ENCODE assay signal across 9 mouse cellular contexts in the genomic region with DNA sequence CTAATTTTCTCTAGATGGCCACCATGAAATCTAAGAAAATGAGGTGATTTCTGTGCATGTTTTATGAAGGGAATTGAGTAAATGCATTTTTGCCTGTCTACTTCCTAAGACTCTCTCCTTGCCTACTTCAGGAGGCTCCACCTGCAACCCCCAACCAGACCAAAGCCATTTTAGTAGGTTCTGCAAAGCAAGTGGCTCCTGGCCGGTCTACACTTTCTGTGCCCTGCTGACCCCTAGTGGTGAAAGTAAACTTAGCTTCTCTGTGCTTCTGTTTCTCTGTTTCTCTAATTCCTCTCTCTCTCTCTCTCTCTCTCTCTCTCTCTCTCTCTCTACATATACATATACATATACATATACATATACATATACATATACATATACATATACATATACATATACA.
A peak's percentile ranks its signal among the peaks of the same experiment; 100 is the strongest.
DNase-seq lines count a peak whose midpoint lies in the region; ATAC-seq lines count a peak whose summit lies in the region.
"Had no signal": no experiment of that assay in that cellular context is flagged by ENCODE, and none has a peak within 500 bp of the region (broad histone marks: within the 10 kb centered on the region; RNA-seq: fewer than 3 reads in every experiment).

No protein-coding gene starts in this region.

- no peak overlapping the region for H3K27ac ChIP-seq in kidney, embryonic 15.5 days

- WGBS in kidney, embryonic 15.5 days = 11% methylated on average over 1 of the region's 1 CpGs

- peak; percentile 8 for DNase-seq in kidney, adult 11 months
- DNase-seq in NIH3T3 (ENCODE audit: low read depth) = peak; percentile 86
- DNase-seq in cerebellum, adult 9-11 months = peak; percentile 4
- DNase-seq in heart, postnatal 14 days = peak; percentile 27 to 61
- peak; percentile 51 to 65 for DNase-seq in left cerebral cortex, postnatal 10 days (ENCODE audit: extremely low spot score in 1 of 2, low spot score in 2 of 2)
- DNase-seq in retina, embryonic 14.5 days (ENCODE audit: low spot score) = peak; percentile 86
- DNase-seq in spleen, adult 12 weeks (ENCODE audit: low spot score) = no peak

- no peaks in the 10 kb centered on the region for H3K9me3 ChIP-seq in kidney, embryonic 15.5 days (replicated peaks)

- no peak overlapping the region for H3K4me3 ChIP-seq in kidney, embryonic 15.5 days (replicated peaks)
- H3K4me3 ChIP-seq: erythroblast, embryonic 14.5 days had no signal

- ATAC-seq in kidney, embryonic 15.5 days (replicated peaks; ENCODE audit: low FRiP score) = no peak

- no peak overlapping the region for H3K9ac ChIP-seq in kidney, embryonic 15.5 days

- no peak overlapping the region for H3K4me2 ChIP-seq in kidney, embryonic 15.5 days

- no peaks in the 10 kb centered on the region for H3K36me3 ChIP-seq in kidney, embryonic 15.5 days

- H3K4me1 ChIP-seq in kidney, embryonic 15.5 days = no peaks in the 10 kb centered on the region

- intact Hi-C loops in heart, postnatal 14 days (cut with DNase I) = loop anchor here (5.0 to 10.0 kb wide), 2 partner anchors 253 to 811 kb away; no protein-coding TSS in a partner anchor
- intact Hi-C loops in left cerebral cortex, postnatal 10 days (cut with DNase I) = loop anchor here (5.0 to 10.0 kb wide), 3 partner anchors 121 to 811 kb away; partner anchors contain the start of gene Prkg2

- no peaks in the 10 kb centered on the region for H3K27me3 ChIP-seq in kidney, embryonic 15.5 days
